Mouse (Mus musculus) liver (tissue): Measurements from ENCODE around the gene Zfp882.
"Not testable (repeated sequence)": the region's sequence is repeated elsewhere in the genome, so short reads cannot be mapped to it uniquely, and the experiment has no call there.

Source experiments
- DNase-seq: peaks from one replicate; pipeline ENCODE4 v3.0.0-alpha.2; 2020; ENCODE audit warnings: mixed read lengths

The Zfp882 gene

DNA sequence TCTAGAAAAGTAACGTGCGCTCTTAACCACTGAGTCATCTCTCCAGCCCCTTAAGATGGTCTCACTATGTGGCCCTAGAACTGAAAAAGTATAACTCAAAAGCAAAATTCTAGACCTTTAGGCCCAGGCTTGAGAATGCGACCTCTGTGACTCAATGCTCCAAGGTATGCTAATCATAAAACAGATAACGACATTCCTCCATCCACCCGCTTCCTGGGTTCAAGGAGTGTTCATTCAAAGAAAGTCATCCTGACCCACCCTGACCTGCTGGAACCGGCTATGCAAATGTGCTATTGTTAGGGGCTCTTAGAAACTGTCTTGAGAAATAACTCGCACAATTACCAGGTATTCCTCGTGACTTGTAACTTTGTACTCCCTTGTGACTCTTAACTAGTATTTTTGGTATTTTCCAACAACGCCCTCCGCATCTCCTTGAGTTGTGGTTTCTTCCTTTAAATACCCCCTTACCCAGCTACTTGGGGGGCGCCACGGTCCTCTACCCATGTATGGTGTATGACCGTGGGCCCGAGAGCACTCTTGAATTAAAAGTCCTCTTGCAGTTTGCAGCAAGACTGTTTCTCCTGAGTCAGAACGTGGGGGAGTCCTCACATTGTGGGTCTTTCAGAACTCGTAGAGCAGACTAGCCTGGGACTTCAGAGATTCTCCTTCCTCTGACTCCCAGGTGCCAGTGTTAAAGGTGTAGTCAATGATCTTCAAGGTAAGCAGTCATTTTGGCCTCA is 44.7 kb downstream of the Zfp882 start:
- not testable (repeated sequence) for DNase-seq

DNA sequence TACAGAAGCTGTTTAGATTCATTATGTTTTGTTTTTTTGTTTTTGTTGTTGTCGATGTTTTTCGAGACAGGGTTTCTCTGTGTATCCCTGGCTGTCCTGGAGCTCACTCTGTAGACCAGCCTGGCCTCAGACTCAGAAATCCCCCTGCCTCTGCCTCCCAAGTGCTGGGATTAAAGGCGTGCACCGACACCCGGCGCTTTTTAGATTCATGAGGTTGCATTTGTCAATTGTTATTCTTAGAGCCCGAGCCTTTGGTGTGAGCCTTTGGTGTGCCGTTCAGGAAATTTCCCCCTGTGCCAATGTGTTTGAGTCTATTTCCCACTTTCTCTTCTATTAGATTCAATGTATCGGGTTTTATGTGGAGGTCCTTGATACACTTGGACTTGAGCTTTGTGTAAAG is 46.3 kb downstream of the Zfp882 start:
- no peak for DNase-seq

DNA sequence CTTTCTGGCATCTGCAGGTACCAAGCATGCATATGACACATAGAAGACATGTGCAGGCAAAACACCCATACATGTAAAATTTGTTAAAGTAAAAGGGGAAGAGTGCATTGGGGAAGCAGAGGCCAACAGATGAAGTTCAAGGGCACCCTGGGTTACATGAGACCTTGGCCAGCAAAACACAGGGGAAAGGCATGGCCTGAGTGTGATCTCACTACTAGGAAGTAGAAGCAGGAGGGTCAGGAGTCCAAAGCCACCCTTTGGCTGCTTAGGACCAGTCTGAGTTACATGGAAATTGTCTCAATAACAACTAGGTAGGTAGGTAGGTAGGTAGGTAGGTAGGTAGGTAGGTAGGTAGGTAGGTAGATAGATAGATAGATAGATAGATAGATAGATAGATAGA is 52.1 kb downstream of the Zfp882 start:
- DNase-seq = no peak

DNA sequence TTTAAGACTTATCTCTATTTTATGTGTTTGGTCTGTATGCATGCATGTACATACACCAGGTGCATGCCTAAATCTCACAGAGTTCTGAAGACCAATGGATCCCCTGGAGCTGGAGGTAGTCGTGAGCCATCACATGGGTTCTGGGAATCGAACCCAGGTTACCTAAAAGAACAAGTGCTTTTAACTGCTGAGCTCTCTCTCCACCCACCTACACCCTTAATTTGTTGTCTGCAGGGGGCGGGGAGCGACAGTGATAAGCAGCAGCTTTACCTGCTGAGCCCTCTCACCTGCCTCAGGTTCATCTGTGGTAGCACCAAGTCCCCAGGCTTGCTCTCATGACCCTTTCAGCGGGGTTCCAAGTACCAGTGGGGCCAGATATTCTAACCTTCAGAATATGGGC is 53.4 kb downstream of the Zfp882 start:
- DNase-seq = no peak

DNA sequence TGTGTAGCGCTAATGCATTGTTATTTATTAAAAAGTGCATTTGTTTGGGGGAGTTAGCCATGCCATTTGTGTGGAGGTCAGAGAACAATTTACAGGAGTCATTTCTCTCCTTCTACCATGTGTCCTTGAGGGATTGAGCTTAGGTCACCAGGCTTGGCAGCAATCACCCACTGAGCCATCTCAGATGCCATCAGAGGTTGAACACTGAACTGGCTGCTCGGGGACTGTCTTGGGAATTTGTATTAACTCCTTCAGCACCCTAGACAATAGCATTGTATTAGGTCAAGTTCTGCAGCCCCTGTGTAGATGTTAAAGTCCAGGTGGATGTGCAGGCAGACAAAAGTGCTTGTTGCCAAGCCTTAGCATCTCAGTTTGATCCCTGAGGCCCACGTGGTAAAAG is 55.6 kb downstream of the Zfp882 start:
- DNase-seq = no peak

DNA sequence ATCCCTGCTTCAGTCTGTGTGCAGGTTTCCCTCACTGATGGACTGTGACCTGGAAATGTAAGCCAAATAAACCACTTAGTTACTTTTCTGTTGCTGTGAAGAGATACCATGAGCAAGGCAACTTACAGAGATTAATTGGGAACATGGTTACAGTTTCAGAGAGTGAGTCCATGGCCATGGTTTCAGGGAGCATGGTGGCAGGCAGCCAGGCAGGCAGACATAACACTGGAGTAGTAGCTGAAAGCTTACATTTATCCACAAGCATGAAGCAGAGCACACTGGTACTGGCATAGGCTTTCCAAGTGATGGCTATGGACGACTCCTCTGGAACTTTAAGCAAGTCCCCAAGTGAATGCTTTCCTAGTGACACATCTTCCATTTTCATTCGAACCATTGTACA is 56.8 kb downstream of the Zfp882 start:
- no peak for DNase-seq
